Mouse (Mus musculus): Measurements from ENCODE around the gene Zdhhc5.
"Not testable (repeated sequence)": the region's sequence is repeated elsewhere in the genome, so short reads cannot be mapped to it uniquely, and the experiment has no call there.

The Zdhhc5 gene

DNA sequence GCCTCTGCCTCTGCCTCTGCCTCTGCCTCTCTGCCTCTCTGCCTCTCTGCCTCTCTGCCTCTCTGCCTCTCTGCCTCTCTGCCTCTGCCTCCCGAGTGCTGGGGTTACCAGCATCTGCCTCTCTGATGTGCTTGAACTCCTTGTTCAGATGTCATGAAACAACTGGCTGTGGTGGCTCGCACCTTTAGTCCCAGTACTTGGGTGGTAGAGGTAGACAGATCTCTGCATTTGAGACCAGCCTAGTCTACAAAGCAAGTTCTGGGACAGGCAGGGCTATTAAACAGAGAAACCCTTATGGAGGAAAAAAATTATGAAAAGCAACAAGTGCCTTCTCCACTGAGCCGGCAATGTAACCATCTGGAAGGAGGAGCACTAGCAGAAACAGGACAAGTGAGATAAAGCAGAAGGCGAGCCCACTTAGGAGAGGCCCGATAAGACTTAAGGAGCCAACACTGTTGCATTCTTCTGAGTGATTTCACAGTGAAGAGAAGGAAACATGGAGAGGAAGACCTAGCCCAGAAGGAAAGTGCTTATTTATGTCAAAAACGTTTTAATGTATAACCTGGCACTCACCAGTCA is 32.3 kb downstream of the Zdhhc5 start:
- ChIA-PET CTCF (no interaction called here), POLR2A (interaction anchor here in 2 of 4 experiments (0.6 to 1.6 kb wide), 6 partner anchors 14 to 121 kb away, joined by 3 to 4 read pairs (median 3); no protein-coding TSS in a partner anchor)

DNA sequence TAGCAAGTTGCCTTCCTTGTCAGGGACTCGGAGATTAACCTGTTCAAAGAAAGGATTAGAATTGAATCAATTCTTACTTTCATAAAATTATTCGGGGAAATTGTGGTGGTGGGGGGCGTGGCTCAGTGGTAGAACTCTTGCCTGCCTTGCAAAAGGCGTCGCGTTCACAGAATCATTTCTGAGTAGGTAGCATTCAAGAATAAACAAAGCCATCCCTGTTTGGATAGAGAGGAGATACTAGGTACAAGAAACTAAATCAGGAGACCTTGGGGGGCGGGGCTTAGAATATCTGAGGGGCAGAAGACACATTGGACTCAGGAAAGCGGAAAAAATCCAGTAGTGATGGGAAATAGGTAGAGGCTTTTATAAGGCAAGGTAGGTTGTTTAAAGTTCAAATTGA is 36.0 kb downstream of the Zdhhc5 start, which contains the start of gene Tmx2:
Gene Tmx2 (minus strand): TSS at position 125 of the 400 bp plus-strand sequence.
- POLR2A ChIA-PET = interaction anchor here in 1 of 4 experiments (1.0 to 1.4 kb wide), 4 partner anchors 10 to 36 kb away, joined by 3 to 7 read pairs (median 4); no protein-coding TSS in a partner anchor
- CTCF ChIA-PET = no interaction called here

DNA sequence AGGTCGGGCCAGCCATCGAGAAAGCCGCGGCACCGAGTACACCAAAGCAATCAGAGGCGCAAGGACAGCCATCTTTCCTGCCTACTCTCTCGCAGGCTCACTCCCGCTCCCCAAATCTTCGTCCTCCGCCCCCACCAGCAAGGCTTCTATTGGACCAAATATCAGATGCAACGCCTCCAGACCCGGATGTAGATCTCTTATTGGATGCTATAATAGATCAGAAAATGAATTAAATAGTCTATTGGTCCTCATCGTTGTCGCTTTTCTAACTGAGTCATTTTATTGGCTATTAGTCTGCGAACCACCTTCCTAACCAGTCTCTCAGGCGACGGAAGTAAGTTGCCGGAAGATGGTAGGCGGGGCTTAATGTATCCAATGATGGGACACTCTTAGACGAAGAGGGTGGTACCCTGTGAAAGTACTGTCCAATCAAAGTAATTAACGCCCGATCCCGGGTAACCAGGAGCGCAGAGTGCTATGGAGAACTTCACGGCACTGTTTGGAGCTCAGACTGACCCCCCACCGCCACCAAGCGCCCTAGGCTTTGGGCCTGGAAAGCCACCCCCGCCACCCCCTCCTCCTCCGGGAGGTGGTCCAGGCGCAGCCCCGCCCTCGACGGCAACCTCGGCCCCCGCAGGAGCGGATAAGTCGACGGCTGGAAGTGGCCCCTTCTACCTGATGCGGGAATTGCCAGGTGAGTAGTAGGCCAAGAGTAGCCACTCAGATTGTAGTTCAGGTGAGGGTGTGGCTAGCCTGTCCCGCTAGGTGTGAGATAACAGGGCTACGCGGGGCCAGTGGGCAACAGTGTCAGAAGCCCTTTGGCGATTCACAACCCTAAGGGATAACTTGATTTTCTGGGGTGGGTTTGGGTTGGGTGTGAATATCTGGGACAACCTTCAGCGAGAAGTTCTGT is 36.8 kb downstream of the Zdhhc5 start, which contains the start of the genes Gm28635 and Med19:
Gene Gm28635 (minus strand): TSS at position 74 of the 913 bp plus-strand sequence.
Gene Med19 (plus strand): TSS at position 435 of the 913 bp plus-strand sequence.
- POLR2A ChIA-PET = interaction anchor here in 3 of 4 experiments (0.5 to 2.6 kb wide), 40 partner anchors 8 to 190 kb away, joined by 3 to 16 read pairs (median 4); partner anchors contain the start of genes Clp1 (in 2 of the 3), Ctnnd1 (in 1 of the 3), Gm19426 (in 1 of the 3) and Selenoh (in 1 of the 3)
- CTCF ChIA-PET = interaction anchor here in 3 of 4 experiments (0.6 to 1.2 kb wide), 5 partner anchors 18 to 223 kb away, joined by 3 to 4 read pairs (median 3); no protein-coding TSS in a partner anchor

DNA sequence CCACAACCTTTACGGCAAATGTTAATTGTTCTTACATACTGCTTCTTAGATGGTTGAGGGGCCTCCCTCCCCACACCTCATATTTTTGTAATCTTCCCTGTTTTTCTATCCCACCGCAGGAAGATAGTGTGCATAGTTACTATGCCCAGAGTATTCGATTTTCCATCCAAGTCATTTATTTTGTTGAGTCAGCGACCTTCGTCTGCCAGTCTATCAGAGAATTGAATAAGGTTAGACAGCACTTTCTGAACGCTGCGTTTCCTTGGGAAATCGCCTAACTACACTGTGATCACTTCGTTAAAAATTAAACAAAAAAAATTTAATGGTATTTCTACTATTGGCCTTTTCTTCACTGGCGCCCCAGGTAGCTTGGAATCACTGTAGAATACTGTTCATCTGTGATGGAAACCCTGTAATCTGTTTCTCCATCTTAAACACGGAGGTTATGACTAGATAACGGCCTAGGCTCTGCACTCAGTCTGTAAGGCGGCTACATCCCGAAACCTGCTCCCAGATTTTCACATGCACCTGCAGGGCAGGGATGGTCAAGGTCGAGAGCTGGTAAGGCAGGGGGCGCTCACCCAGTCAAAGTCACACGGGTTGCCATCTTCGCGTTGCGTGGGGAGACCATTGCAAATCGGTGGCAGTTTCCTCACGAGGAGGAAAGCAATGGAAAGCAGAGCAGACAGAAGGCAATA is 37.6 kb downstream of the Zdhhc5 start:
- ChIA-PET CTCF (interaction anchor here in 3 of 4 experiments (0.5 to 1.2 kb wide), 4 partner anchors 25 to 223 kb away, joined by 3 to 5 read pairs (median 4); no protein-coding TSS in a partner anchor), POLR2A (interaction anchor here in 3 of 4 experiments (0.5 to 2.6 kb wide), 33 partner anchors 8 to 191 kb away, joined by 3 to 16 read pairs (median 4); partner anchors contain the start of genes Clp1 (in 2 of the 3), Ctnnd1 (in 2 of the 3), Gm19426 (in 1 of the 3) and Serping1 (in 1 of the 3))

DNA sequence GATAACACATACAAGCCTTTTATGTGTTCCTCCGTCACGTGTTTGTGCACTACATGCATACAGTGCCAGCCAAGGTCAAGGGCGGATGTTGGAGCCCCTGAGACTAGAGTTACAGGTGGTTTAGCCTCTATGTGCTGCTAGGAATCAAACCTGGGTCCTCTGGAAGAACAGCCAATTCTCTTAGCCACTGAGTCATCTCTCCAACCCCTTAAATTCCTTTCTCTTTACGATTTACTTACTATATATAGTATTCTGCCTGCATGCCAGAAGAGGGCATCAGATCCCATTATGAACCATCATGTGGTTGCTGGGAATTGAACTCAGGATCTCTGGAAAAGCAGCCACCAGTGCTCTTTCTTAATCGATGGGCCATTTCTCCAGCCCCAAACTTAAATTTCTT is 43.4 kb downstream of the Zdhhc5 start:
- CTCF ChIA-PET = not testable (repeated sequence)
- POLR2A ChIA-PET = interaction anchor here in 2 of 4 experiments (0.7 to 8.3 kb wide), 10 partner anchors 10 to 212 kb away, joined by 3 to 76 read pairs (median 10); partner anchors contain the start of genes Gm19426 (in 2 of the 2) and Ube2l6 (in 1 of the 2)

DNA sequence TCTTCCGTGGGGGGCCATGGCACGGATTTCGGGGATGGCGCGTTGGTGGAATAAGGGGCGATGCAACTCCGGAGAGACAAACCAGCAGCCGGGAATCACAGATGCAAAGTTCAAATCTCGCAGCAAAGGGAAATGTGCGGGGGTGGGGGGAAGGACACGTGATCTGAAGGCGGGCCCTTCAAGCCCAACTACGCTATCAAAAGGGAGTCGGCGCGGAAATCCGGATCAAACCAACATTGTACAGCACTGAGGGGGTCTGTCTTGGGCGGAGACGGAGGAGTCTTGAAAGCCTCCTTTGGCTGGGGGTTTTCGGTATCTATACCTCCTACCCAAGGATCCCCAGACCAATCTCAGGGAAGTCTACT is 44.4 kb downstream of the Zdhhc5 start, which contains the start of gene Selenoh:
Gene Selenoh (minus strand): TSS at position 202 of the 365 bp plus-strand sequence.
- POLR2A ChIA-PET = interaction anchor here in 3 of 4 experiments (0.6 to 8.3 kb wide), 51 partner anchors 8 to 876 kb away, joined by 3 to 76 read pairs (median 5); partner anchors contain the start of genes Gm19426 (in 2 of the 3), Timm10 (in 2 of the 3), Clp1 (in 1 of the 3) and Ctnnd1 (in 1 of the 3)
- CTCF ChIA-PET = interaction anchor here in 2 of 4 experiments (0.6 to 0.7 kb wide), 3 partner anchors 17 to 348 kb away, joined by 3 read pairs; no protein-coding TSS in a partner anchor

DNA sequence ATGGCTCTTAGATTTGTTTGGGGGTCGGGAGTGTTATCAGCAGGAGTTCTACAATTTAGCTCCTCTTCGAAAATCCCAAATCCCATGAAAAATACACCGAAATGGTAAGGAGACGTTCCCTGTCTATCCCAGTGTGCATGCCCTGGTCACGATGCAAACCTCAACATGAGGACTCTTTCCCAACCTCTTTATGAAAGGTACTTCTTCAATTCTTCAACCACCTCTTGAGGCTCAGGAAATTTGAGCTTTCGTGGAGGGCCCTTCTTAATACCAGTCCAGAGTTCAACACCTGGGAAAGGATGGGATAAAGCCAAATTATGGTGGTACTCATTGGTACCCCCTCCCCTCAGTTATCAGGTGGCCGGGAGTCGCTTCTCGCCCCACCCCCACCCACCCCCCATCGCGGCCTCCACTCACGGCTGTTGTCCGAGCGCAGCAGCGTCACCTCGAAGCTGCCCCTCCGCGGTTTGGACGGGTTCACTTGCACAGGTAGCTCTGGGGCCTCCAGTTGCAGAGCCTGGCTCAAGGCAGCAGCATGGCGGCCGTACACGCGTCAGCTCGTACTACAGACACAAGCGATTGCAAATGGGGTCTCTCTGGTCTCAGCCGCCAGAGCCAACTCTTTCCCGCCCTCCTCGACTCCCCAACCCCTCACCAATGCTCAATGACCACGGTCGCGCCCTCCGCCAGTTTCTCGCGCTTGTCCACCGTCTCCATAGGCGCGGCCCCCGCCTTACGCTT is 45.0 kb downstream of the Zdhhc5 start:
- POLR2A ChIA-PET = interaction anchor here in 3 of 4 experiments (0.6 to 8.3 kb wide), 76 partner anchors 8 to 875 kb away, joined by 3 to 76 read pairs (median 4); partner anchors contain the start of genes Ctnnd1 (in 2 of the 3), Gm19426 (in 2 of the 3), Gm28635 (in 2 of the 3) and Med19 (in 2 of the 3)
- CTCF ChIA-PET = interaction anchor here in 2 of 4 experiments (0.6 to 1.0 kb wide), 5 partner anchors 16 to 349 kb away, joined by 3 read pairs; partner anchors contain the start of gene Ube2l6 (in 1 of the 2)

DNA sequence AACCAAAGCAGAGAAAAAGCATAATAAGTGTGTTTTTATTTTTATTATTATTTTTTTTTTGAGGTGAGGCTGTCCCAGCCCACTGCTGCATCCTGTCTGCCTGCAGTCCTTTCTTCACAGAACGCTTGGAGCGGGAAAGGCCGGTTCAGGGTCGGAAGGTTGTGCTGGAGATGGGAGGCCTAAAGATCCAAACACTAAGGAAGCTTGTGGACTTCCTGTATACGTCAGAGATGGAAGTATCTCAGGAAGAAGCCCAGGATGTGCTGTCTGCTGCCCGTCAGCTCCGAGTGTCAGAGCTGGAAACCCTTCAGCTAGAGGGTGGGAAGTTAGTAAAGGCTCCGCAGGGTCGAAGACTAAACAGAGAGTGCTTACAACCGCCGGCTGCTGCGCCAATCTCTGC is 48.9 kb downstream of the Zdhhc5 start:
- ChIA-PET POLR2A (interaction anchor here in 3 of 4 experiments (0.6 to 8.3 kb wide), 34 partner anchors 11 to 209 kb away, joined by 3 to 76 read pairs (median 4); partner anchors contain the start of genes Ctnnd1 (in 2 of the 3), Gm28635 (in 2 of the 3), Clp1 (in 1 of the 3) and Med19 (in 1 of the 3)), CTCF (no interaction called here)

DNA sequence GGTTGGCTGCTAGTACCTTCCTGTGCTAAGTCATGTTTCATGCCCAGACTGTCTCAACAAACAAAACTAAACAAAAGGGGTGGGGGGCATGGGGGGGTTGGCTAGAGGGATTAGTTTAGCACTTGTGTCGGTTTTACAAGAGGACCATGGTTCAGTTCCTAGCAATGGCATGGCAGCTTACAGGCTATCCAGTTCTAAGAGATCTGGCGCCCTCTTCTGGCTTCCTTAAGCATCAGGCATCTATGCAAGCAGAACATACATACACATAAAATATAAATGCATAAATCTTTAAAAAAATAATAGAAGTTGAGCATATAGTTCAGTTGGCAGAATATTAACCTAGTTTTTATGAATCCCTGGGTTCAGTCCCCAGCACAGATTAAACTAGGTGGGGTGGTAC is 52.1 kb downstream of the Zdhhc5 start:
- CTCF ChIA-PET = interaction anchor here (0.5 to 2.3 kb wide), 16 partner anchors 12 to 227 kb away, joined by 3 to 11 read pairs (median 4); partner anchors contain the start of gene Ctnnd1 (in 1 of the 4)

DNA sequence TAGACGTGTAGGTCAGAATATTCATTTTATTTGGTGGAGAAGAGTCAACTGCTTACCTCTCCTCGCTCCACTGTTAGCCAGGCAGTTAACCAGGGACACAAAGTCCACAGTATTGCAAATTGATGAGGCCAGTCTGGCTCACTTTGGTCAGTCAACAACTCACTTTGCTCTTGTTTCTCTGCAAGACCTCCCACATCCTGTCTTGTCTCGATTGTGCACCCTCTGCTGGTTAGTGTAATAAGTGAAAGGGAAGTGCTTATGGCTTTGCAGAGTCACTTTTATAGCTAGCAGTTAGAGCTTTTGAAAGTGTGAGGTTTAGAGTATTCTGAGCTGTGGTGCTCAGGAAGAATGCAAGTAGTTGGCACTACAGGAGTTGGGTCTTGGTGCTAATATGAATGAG is 54.7 kb downstream of the Zdhhc5 start:
- ChIA-PET POLR2A (interaction anchor here in 3 of 4 experiments (0.6 to 2.9 kb wide), 20 partner anchors 9 to 206 kb away, joined by 3 to 21 read pairs (median 5); partner anchors contain the start of genes Ctnnd1 (in 2 of the 3), Selenoh (in 2 of the 3), Gm28635 (in 1 of the 3) and Med19 (in 1 of the 3)), CTCF (interaction anchor here (0.6 to 2.3 kb wide), 26 partner anchors 8 to 210 kb away, joined by 3 to 28 read pairs (median 4); partner anchors contain the start of genes Ctnnd1 (in 1 of the 4), Med19 (in 1 of the 4) and Tfpi (in 1 of the 4))

More for the DNA sequence above, 52.1 kb downstream of the Zdhhc5 start:
- POLR2A ChIA-PET = interaction anchor here in 2 of 4 experiments (0.7 to 4.4 kb wide), 5 partner anchors 7 to 80 kb away, joined by 3 to 30 read pairs (median 3); partner anchors contain the start of gene Ctnnd1 (in 1 of the 2)

DNA sequence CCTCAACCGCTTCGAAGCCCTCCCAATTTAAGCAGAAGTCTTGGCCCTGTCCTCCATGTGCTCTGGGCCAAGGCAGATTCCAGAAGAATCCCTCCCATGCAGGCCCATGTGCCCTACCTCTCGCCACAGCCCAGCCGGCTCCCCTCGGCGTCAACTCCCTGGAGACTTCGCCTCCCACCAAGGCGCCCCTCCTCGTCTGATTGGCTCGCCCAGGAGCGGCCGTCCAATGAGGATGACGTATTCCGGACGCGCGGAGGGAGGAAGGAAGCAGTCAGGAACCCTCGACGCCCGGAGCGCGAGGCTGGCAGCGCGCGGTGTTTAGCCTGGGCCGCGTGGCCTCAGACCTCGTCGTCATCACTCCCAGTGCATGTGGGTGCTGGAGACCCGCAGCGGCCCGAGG is 56.2 kb downstream of the Zdhhc5 start, which contains the start of gene Btbd18:
Gene Btbd18 (plus strand): TSS at position 274 of the 400 bp plus-strand sequence.
- ChIA-PET CTCF (no interaction called here), POLR2A (interaction anchor here in 1 of 4 experiments (0.7 to 1.3 kb wide), 3 partner anchors 10 to 471 kb away, joined by 3 read pairs; no protein-coding TSS in a partner anchor)

DNA sequence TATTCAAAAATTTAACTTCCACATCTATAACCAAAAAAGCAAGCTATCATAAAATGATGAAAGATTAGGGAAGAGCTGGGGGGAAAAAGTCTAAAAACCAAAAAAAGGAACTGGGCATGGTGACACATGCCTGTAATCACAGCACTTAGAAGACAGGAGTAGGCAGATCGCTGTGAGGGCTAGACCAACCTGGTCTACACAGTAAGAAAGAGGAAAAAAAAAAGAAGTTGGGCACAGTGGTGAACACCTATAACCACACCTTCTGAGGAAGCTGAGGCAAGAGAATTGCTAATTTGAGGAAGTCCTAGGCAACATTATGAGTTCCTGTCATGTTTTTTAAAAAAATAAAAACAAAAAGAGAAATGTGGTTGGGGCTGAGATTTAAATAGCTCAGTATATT is 59.1 kb downstream of the Zdhhc5 start:
- CTCF ChIA-PET = interaction anchor here in 3 of 4 experiments (0.6 to 1.4 kb wide), 4 partner anchors 18 to 201 kb away, joined by 3 to 9 read pairs (median 4); no protein-coding TSS in a partner anchor
- POLR2A ChIA-PET = interaction anchor here in 3 of 4 experiments (0.5 to 5.5 kb wide), 11 partner anchors 9 to 208 kb away, joined by 3 to 30 read pairs (median 3); partner anchors contain the start of gene Selenoh (in 1 of the 3)

DNA sequence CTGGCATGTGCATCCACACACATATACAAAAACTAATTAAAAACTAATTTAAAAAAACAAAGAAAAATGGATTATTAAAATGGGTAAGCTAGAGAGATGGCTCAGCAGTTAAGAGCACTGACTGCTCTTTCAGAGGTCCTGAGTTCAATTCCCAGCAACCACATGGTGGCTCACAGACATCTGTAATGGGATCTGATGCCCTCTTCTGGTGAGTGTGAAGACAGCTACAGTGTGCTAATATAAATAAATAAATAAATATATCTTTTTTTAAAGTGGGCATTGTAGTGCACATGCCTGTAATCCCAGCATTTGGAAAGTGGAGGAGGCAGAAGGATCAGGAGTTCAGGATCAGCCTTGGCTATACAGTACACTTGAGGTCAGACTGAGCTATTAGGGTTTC is 61.6 kb downstream of the Zdhhc5 start:
- POLR2A ChIA-PET = interaction anchor here in 3 of 4 experiments (0.6 to 5.5 kb wide), 10 partner anchors 10 to 202 kb away, joined by 3 to 30 read pairs (median 5); partner anchors contain the start of gene Selenoh (in 1 of the 3)
- CTCF ChIA-PET = interaction anchor here (0.6 to 1.5 kb wide), 11 partner anchors 17 to 198 kb away, joined by 3 to 8 read pairs (median 4); partner anchors contain the start of gene Selenoh (in 1 of the 4)

DNA sequence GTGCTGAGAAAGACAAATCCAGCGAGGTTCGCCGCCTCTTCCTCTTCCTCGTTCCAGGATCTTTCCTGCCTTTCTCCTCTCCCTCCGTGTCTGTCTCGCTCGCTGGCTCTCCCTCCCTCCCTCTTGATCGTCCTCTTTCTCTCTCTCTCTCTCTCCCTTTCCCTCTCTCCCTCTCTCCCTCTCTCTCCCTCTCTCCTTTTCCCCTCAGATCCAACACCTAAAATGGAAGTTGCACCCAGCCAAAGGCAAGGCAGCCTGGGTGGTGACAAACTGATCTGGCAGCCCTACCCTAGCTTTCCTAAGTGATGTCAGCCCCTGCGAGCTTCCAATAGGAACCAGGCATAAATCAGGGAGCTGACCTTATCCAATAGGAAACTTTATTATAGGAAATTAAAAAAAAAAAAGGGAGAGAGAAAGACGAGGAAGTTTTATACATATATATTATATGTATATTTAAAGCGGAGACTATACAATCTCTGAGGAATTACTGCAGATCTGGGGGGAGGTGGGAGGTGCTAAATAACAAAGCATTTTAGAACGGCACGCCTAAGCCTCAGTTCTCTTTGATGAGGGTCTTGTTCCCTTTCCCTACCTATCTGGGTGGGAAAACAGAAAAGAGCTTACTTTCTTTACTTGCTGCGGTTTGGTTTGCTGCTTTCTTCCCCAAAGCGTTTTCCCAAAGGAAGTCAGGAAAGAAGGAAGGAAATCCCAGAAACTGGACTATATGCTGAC is 64.3 kb downstream of the Zdhhc5 start, which contains the start of gene Ctnnd1:
Gene Ctnnd1 (minus strand): TSS at position 302 of the 732 bp plus-strand sequence.
- POLR2A ChIA-PET = interaction anchor here (0.5 to 7.7 kb wide), 83 partner anchors 9 to 1006 kb away, joined by 3 to 68 read pairs (median 5); partner anchors contain the start of genes Clp1 (in 1 of the 4), Gm19426 (in 1 of the 4), Gm28635 (in 1 of the 4) and Med19 (in 1 of the 4)
- CTCF ChIA-PET = interaction anchor here (0.5 to 1.8 kb wide), 15 partner anchors 10 to 226 kb away, joined by 3 to 18 read pairs (median 4); no protein-coding TSS in a partner anchor
